Mouse (Mus musculus) splenic B cell, adult 2 months (primary cell): ENCODE results near the gene Dse.
A peak's percentile ranks its signal among the peaks of the same experiment; 100 is the strongest.
"Not testable (repeated sequence)": the region's sequence is repeated elsewhere in the genome, so short reads cannot be mapped to it uniquely, and the experiment has no call there.

Experiments
- DNase-seq: peaks from one replicate; pipeline ENCODE4 v3.0.0-alpha.2; 2011; ENCODE audit warnings: low read depth, low spot score
- H3K27me3 ChIP-seq: 2 replicates; pipeline ENCODE4 v1.6.1; 2012; ENCODE audit warnings: mild to moderate bottlenecking, low read length, moderate library complexity, mixed read lengths; ENCODE audit not compliant: control insufficient read depth, poor library complexity, insufficient read depth, severe bottlenecking
- H3K36me3 ChIP-seq: 2 replicates; pipeline ENCODE4 v1.6.1; 2012; ENCODE audit warnings: mild to moderate bottlenecking, low read length, moderate library complexity, mixed read lengths; ENCODE audit not compliant: control insufficient read depth, poor library complexity, insufficient read depth, severe bottlenecking

Gene Dse

GRCm38 (mm10) chr10:34207503-34207850 lies at the start of gene Dse:
Gene Dse (minus strand): TSS chr10:34207715.
- no peak for DNase-seq
- no peaks in the 10 kb centered on the region for H3K36me3 ChIP-seq

GRCm38 (mm10) chr10:34252833-34253232 lies 45.3 kb upstream of the Dse start:
- not testable (repeated sequence) for H3K36me3 ChIP-seq, DNase-seq, H3K27me3 ChIP-seq

More at GRCm38 (mm10) chr10:34207503-34207850, at the start of gene Dse:
- no peaks in the 10 kb centered on the region for H3K27me3 ChIP-seq

- H3K36me3 ChIP-seq, result no peaks in the 10 kb centered on the region
- peak; percentile 44 for DNase-seq
- no peaks in the 10 kb centered on the region for H3K27me3 ChIP-seq
Measured at GRCm38 (mm10) chr10:34249594-34249993, 42.1 kb upstream of the Dse start.

- no peaks in the 10 kb centered on the region for H3K36me3 ChIP-seq
- no peak for DNase-seq
Measured at GRCm38 (mm10) chr10:34247757-34248156, 40.2 kb upstream of the Dse start.

GRCm38 (mm10) chr10:34246106-34246505 lies 38.6 kb upstream of the Dse start:
- Histone ChIP-seq H3K36me3 (no peaks in the 10 kb centered on the region), H3K27me3 (no peaks in the 10 kb centered on the region)
- no peak for DNase-seq

More at GRCm38 (mm10) chr10:34247757-34248156, 40.2 kb upstream of the Dse start:
- no peaks in the 10 kb centered on the region for H3K27me3 ChIP-seq

GRCm38 (mm10) chr10:34244745-34245144 lies 37.2 kb upstream of the Dse start:
- no peak for DNase-seq
- no peaks in the 10 kb centered on the region for H3K27me3 ChIP-seq
- H3K36me3 ChIP-seq, result no peaks in the 10 kb centered on the region

GRCm38 (mm10) chr10:34238536-34238935 lies 31.0 kb upstream of the Dse start:
- H3K36me3 ChIP-seq, result no peaks in the 10 kb centered on the region
- DNase-seq, result no peak
- H3K27me3 ChIP-seq, result no peaks in the 10 kb centered on the region

- Histone ChIP-seq H3K27me3 (no peaks in the 10 kb centered on the region), H3K36me3 (no peaks in the 10 kb centered on the region)
- no peak for DNase-seq
Measured at GRCm38 (mm10) chr10:34236569-34236968, 29.1 kb upstream of the Dse start.

- no peak for DNase-seq
- Histone ChIP-seq H3K27me3 (no peaks in the 10 kb centered on the region), H3K36me3 (no peaks in the 10 kb centered on the region)
Measured at GRCm38 (mm10) chr10:34235384-34235783, 27.9 kb upstream of the Dse start.

GRCm38 (mm10) chr10:34233931-34234745 lies 26.6 kb upstream of the Dse start:
- peak; percentile 65 for DNase-seq
- H3K27me3 ChIP-seq, result no peaks in the 10 kb centered on the region
- no peaks in the 10 kb centered on the region for H3K36me3 ChIP-seq

- DNase-seq, result no peak
Measured at GRCm38 (mm10) chr10:34233418-34233817, 25.9 kb upstream of the Dse start.

GRCm38 (mm10) chr10:34230121-34230675 lies 22.7 kb upstream of the Dse start:
- Histone ChIP-seq H3K27me3 (no peaks in the 10 kb centered on the region), H3K36me3 (no peaks in the 10 kb centered on the region)
- no peak for DNase-seq

More at GRCm38 (mm10) chr10:34233418-34233817, 25.9 kb upstream of the Dse start:
- Histone ChIP-seq H3K36me3 (no peaks in the 10 kb centered on the region), H3K27me3 (no peaks in the 10 kb centered on the region)

GRCm38 (mm10) chr10:34229491-34229890 lies 22.0 kb upstream of the Dse start:
- H3K36me3 ChIP-seq, result no peaks in the 10 kb centered on the region
- H3K27me3 ChIP-seq, result no peaks in the 10 kb centered on the region
- DNase-seq, result no peak

GRCm38 (mm10) chr10:34223660-34224059 lies 16.1 kb upstream of the Dse start:
- no peak for DNase-seq
- H3K36me3 ChIP-seq, result no peaks in the 10 kb centered on the region
- no peaks in the 10 kb centered on the region for H3K27me3 ChIP-seq

- no peak for DNase-seq
Measured at GRCm38 (mm10) chr10:34221909-34222620, 14.6 kb upstream of the Dse start.

More at GRCm38 (mm10) chr10:34221909-34222620, 14.6 kb upstream of the Dse start:
- Histone ChIP-seq H3K36me3 (no peaks in the 10 kb centered on the region), H3K27me3 (no peaks in the 10 kb centered on the region)
